Mouse (Mus musculus): ENCODE results near the gene Prokr2. TPM values are rescaled to one million over a fixed set of nuclear protein-coding genes. Genes with fewer than 3 reads are reported as not detected.

Gene Prokr2
- polyA plus RNA-seq (2012; ENCODE audit: insufficient read depth, low replicate concordance): 0.10 TPM in 1 of 2 replicates, not detected in the other

GRCm38 (mm10) chr2:132385194-132385838 lies at the start of gene Prokr2:
Prokr2 (minus strand) TSS chr2:132385447.
- peaks cover 4% of the 10 kb centered on the region; the same call in 1 of the 2 replicates for H3K9me3 ChIP-seq
- H3K4me3 ChIP-seq (replicated peaks): peak within 1 kb of the TSS; percentile 83
- H3K27me3 ChIP-seq (replicated peaks): peaks cover 80% of the 10 kb centered on the region
- H3K4me1 ChIP-seq: peaks cover 13% of the 10 kb centered on the region
- TF ChIP-seq FLI1 (IDR thresholded peaks at IDR 0.05; ENCODE audit: low read length): no peak
- no peak for TF ChIP-seq GATA1 (IDR thresholded peaks at IDR 0.05; ENCODE audit: borderline replicate concordance, low read length)
- H3K36me3 ChIP-seq (replicated peaks; ENCODE audit: low read length): no peaks in the 10 kb centered on the region

DNA sequence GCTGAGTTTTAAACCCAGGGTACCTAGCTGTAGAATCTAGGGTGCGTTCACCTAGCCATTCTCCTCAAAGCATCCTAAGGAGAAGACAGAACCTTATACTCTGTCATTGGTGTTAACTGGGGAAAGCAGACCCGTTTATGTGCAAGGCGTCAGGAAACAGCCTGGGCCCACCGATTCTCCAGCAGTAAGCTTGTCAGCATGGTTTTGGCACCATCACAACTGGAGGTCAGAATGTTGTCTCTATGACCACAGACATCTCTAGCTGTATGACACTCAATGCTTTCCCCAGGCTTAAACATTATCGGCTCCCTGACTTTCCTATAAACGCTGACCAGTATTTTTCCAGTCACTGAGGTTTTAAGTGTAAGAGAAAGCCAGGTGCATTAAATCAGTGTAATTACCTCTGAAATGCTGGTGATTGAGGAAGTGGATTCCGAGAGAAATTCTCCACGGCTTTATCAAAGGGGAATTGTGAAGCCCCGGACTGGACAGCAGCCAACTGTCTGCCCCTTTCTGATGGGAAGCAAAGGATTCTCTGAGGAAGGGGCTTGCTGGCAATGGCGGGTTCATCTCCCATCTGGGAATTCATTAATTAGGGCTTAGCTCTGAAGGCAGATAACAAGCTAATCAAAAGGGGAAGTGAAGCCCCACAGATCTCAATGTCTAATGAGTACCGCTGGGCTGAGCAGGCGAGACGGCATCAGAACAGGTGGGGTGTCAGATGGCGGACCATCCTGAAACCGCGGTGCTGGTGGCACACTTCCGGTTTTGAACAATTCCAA lies 42.1 kb upstream of the Prokr2 start:
- H3K4me1 ChIP-seq: no peaks in the 10 kb centered on the region
- peaks cover 4% of the 10 kb centered on the region for H3K27me3 ChIP-seq (replicated peaks)
- no peaks in the 10 kb centered on the region for H3K36me3 ChIP-seq (replicated peaks; ENCODE audit: low read length)
- no peak overlapping the region for H3K4me3 ChIP-seq (replicated peaks)
- TF ChIP-seq FLI1 (IDR thresholded peaks at IDR 0.05; ENCODE audit: low read length) (no peak), GATA1 (IDR thresholded peaks at IDR 0.05; ENCODE audit: borderline replicate concordance, low read length) (no peak)
- peaks cover 14% of the 10 kb centered on the region for H3K9me3 ChIP-seq

GRCm38 (mm10) chr2:132425576-132425975 lies 40.3 kb upstream of the Prokr2 start:
- Histone ChIP-seq H3K4me1 (no peaks in the 10 kb centered on the region), H3K27me3 (replicated peaks) (peaks cover 4% of the 10 kb centered on the region), H3K4me3 (replicated peaks) (no peak overlapping the region), H3K36me3 (replicated peaks; ENCODE audit: low read length) (no peaks in the 10 kb centered on the region), H3K9me3 (peaks cover 18% of the 10 kb centered on the region)
- no peak for TF ChIP-seq GATA1 (IDR thresholded peaks at IDR 0.05; ENCODE audit: borderline replicate concordance, low read length)
- no peak for TF ChIP-seq FLI1 (IDR thresholded peaks at IDR 0.05; ENCODE audit: low read length)

- H3K9me3 ChIP-seq: peaks cover 22% of the 10 kb centered on the region
- H3K36me3 ChIP-seq (replicated peaks; ENCODE audit: low read length): no peaks in the 10 kb centered on the region
- H3K4me1 ChIP-seq: no peaks in the 10 kb centered on the region
- H3K4me3 ChIP-seq (replicated peaks): no peak overlapping the region
- H3K27me3 ChIP-seq (replicated peaks): peaks cover 2% of the 10 kb centered on the region
- no peak for TF ChIP-seq FLI1 (IDR thresholded peaks at IDR 0.05; ENCODE audit: low read length)
- no peak for TF ChIP-seq GATA1 (IDR thresholded peaks at IDR 0.05; ENCODE audit: borderline replicate concordance, low read length)
These were observed 38.3 kb upstream of the Prokr2 start for GRCm38 (mm10) chr2:132423411-132424047.

DNA sequence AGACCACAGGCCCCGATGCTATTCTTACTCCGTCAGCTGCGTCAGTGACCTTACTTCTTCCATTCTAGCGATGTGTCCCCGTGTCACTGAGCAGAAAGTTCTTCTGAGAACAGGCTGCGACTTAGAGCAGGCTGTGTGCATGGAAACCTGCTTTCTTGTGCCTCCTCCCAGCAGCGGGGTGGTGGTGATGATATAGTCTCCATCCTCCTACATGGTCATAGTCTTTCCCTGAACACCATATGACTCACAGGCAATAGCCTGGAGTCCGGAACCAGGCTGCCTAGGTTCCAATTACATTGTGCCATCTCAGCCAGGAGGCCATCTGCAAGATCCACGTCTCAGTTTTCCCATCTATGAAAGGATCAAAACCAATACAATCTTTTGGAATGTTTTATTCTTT lies 37.6 kb upstream of the Prokr2 start:
- Histone ChIP-seq H3K4me1 (no peaks in the 10 kb centered on the region), H3K36me3 (replicated peaks; ENCODE audit: low read length) (no peaks in the 10 kb centered on the region), H3K27me3 (replicated peaks) (peaks cover 2% of the 10 kb centered on the region), H3K9me3 (peaks cover 25% of the 10 kb centered on the region), H3K4me3 (replicated peaks) (no peak overlapping the region)
- TF ChIP-seq FLI1 (IDR thresholded peaks at IDR 0.05; ENCODE audit: low read length) (no peak), GATA1 (IDR thresholded peaks at IDR 0.05; ENCODE audit: borderline replicate concordance, low read length) (no peak)

DNA sequence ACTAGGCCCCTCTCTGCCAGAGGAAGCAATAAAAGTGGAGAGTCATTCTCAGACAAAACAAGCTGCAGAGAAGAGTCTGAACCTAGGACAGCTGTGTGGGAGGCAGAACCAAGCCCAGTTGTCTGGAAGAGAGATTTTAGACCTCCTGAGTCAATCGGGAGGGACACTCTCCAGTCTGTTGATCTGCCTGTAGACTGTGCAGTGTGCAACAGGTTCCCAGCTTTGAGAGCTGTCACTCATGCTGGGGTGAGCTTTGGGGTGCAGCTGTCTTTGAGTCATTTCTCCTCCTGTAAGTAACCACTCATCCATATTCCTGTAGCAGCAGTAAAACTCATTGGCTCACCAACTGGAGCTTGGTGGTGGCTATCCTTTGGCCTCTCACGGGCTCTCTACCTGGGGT lies 33.2 kb upstream of the Prokr2 start:
- Histone ChIP-seq H3K27me3 (replicated peaks) (no peaks in the 10 kb centered on the region), H3K4me1 (peaks cover 6% of the 10 kb centered on the region; the same call in 1 of the 2 replicates), H3K9me3 (peaks cover 19% of the 10 kb centered on the region), H3K36me3 (replicated peaks; ENCODE audit: low read length) (no peaks in the 10 kb centered on the region), H3K4me3 (replicated peaks) (no peak overlapping the region)
- TF ChIP-seq GATA1 (IDR thresholded peaks at IDR 0.05; ENCODE audit: borderline replicate concordance, low read length) (no peak), FLI1 (IDR thresholded peaks at IDR 0.05; ENCODE audit: low read length) (no peak)

DNA sequence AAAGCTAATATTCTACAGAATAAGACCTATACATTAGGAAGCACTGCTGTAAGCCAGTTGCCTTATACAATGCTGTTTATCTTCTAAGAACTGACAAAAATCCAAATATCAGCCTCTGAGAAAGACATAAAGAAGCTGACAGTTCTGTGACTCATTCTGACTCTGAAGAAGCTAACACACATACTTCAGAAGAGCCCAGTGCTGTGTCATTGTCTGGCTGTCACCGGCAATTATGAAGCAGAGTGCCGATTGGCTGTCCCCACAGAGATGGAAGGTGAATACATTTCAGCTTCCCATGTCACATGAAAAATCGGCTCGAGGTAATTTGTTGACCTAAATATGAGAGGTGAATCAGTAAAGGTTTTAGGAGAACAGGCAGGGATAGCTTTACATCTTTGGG lies 24.9 kb upstream of the Prokr2 start:
- no peaks in the 10 kb centered on the region for H3K4me1 ChIP-seq
- no peaks in the 10 kb centered on the region for H3K36me3 ChIP-seq (replicated peaks; ENCODE audit: low read length)
- peaks cover 10% of the 10 kb centered on the region for H3K9me3 ChIP-seq
- no peak overlapping the region for H3K4me3 ChIP-seq (replicated peaks)
- peaks cover 3% of the 10 kb centered on the region for H3K27me3 ChIP-seq (replicated peaks)
- no peak for TF ChIP-seq GATA1 (IDR thresholded peaks at IDR 0.05; ENCODE audit: borderline replicate concordance, low read length)
- no peak for TF ChIP-seq FLI1 (IDR thresholded peaks at IDR 0.05; ENCODE audit: low read length)

GRCm38 (mm10) chr2:132398136-132398535 lies 12.9 kb upstream of the Prokr2 start:
- no peaks in the 10 kb centered on the region for H3K36me3 ChIP-seq (replicated peaks; ENCODE audit: low read length)
- H3K4me3 ChIP-seq (replicated peaks): no peak overlapping the region
- H3K27me3 ChIP-seq (replicated peaks): peaks cover 13% of the 10 kb centered on the region
- H3K9me3 ChIP-seq: peaks cover 17% of the 10 kb centered on the region
- TF ChIP-seq FLI1 (IDR thresholded peaks at IDR 0.05; ENCODE audit: low read length) (no peak), GATA1 (IDR thresholded peaks at IDR 0.05; ENCODE audit: borderline replicate concordance, low read length) (no peak)
- H3K4me1 ChIP-seq: no peaks in the 10 kb centered on the region

DNA sequence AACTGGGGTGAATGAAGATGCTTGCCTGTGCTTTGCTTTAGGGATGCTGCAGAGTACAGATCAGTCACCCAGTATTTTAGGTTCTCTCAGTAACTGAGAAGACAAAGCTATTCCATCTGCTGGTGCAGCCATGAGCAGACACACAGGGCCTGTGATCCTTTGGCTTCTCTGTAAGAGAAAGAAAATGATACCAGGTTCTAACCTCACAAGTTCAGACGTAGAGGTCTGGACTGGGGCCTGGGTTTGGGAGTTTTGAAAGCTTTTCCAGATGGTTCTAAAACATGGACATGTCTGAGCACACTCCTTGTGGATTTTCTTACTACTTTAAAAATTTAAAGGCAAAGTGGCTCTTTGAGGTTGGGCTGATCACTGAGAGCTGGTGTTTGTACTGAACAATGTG lies 10.5 kb upstream of the Prokr2 start:
- H3K9me3 ChIP-seq: peaks cover 17% of the 10 kb centered on the region
- H3K36me3 ChIP-seq (replicated peaks; ENCODE audit: low read length): no peaks in the 10 kb centered on the region
- H3K27me3 ChIP-seq (replicated peaks): peaks cover 15% of the 10 kb centered on the region
- no peaks in the 10 kb centered on the region for H3K4me1 ChIP-seq
- TF ChIP-seq FLI1 (IDR thresholded peaks at IDR 0.05; ENCODE audit: low read length) (no peak), GATA1 (IDR thresholded peaks at IDR 0.05; ENCODE audit: borderline replicate concordance, low read length) (no peak)
- no peak overlapping the region for H3K4me3 ChIP-seq (replicated peaks)

All from megakaryocyte, embryonic 14.5 days (primary cell).